Mouse (Mus musculus) ES-Bruce4 (cell line): Measurements from ENCODE around the gene Dmac2.

Experiments
- CTCF ChIP-seq: IDR thresholded peaks from one replicate; pipeline ENCODE4 v1.8.1; 2011; ENCODE audit warnings: low read depth, low read length
- POLR2A ChIP-seq: IDR thresholded peaks from one replicate; pipeline ENCODE4 v1.8.1; 2011; ENCODE audit warnings: low read length; ENCODE audit not compliant: insufficient read depth

DNA sequence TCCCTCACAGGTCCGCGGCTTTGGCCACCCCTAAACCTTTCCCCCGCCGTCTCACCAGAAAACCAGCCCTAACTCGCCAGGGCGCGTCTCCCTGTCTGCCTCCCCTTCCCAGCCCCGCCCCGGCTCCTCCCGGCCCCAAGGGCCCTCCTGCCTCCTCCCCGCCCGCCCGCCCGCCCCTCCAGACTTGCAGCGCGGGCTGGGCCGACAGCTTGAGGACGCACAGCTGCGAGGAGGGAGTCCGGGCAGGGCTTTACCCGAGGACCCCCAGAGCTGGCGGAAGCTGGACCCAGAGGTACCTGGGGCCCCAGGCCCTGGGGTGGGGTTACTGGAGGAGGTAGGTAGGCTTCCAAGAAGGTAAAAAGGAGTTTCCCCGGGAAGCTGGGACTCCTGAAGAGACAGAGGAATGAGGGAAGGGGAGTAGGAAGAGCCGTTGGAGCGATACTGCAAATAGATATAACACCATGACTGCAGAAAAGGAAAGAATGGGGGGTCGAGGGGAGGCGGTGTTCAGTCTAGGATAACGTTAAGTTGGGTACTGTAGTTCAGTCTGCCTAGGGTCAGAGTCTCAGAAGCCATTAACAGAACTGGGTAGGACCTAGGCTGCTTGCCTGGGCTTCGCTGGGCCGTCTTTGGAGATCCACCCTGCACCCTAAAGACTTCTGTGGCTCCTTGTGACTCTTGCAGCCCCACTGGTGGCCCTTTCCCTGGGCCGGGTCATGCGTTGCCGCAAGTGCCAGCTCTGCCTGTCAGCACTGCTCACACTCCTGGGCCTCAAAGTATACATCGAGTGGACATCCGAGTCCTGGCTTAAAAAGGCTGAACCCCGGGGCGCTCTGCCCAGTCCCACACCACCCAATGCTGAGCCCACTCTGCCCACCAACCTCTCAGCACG is 8.5 kb downstream of the Dmac2 start:
- no peak for TF ChIP-seq CTCF
- TF ChIP-seq POLR2A = no peak
